Mouse (Mus musculus) brown adipose tissue, adult 24 weeks (tissue): ENCODE results near the gene 1700025G04Rik. TPM values are rescaled to one million over a fixed set of nuclear protein-coding genes. Genes with fewer than 3 reads are reported as not detected.

Experiments used
- H3K27ac ChIP-seq: fragments of 200-500 bp; replicated peaks from 2 replicates; pipeline ENCODE4 v1.5.1; 2012; ENCODE audit warnings: low read depth, mild to moderate bottlenecking, low read length
- H3K4me1 ChIP-seq: fragments of 200-500 bp; 2 replicates; pipeline ENCODE4 v1.6.1; 2012; ENCODE audit warnings: low read length, mixed read lengths; ENCODE audit not compliant: control insufficient read depth, insufficient read depth, insufficient read length
- H3K4me3 ChIP-seq: fragments of 200-500 bp; 2 replicates; pipeline ENCODE4 v1.5.1; 2012; ENCODE audit warnings: low read depth, mild to moderate bottlenecking, low read length, moderate library complexity; ENCODE audit not compliant: insufficient read depth
- polyA plus RNA-seq: library from polyadenylated mRNA; stranded (reverse); fragments of >200 nt; gene quantifications from 2 replicates; pipeline ENCODE4 v1.2.4, GENCODE M21; 2012; ENCODE audit not compliant: missing spikeins, insufficient read depth, insufficient read length

1700025G04Rik gene
- polyA plus RNA-seq, 1 experiment = 4.4 TPM

GRCm38 (mm10) chr1:152060265-152060664 is 29.7 kb downstream of the 1700025G04Rik start:
- Histone ChIP-seq H3K27ac (no peak overlapping the region), H3K4me3 (no peak overlapping the region), H3K4me1 (no peaks in the 10 kb centered on the region)

DNA sequence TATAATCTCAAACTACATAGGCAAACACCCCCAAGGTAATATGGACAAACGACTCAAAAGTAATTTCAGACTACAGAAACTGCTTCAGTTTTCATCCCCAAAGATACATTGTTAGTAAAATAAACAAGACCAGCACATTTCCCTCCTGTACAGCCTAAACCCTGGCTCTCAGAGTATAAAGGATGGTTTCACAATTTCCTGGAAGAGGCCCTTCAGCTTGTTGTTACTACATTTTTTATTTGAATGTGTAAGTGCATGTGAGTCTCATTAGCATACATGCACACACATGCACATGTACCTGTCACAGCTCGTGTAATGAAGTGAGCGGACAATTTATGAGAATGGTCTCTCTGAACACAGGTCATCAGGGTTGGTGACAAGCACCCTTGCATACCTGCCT is 31.1 kb downstream of the 1700025G04Rik start:
- H3K27ac ChIP-seq = no peak overlapping the region
- no peaks in the 10 kb centered on the region for H3K4me1 ChIP-seq
- no peak overlapping the region for H3K4me3 ChIP-seq

DNA sequence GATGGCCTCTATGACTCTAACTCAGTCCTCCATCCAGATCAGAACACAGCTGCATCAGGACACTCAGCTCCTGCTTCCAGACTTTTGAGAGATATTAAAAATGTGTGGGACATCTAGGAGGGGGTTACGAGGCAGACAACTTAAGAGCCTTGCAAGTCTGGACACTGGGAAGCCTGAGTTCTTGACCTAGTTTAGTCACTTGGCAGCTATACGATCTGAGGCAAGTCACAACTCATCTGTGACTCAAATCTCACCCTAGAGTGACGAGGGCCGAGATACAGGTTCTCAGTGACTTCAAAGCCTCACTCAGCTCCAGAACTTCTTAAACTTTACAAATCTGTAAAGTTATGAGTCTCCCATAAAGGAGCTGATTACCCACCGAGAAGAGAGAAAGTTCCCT is 36.8 kb downstream of the 1700025G04Rik start:
- Histone ChIP-seq H3K27ac (no peak overlapping the region), H3K4me3 (no peak overlapping the region), H3K4me1 (peaks cover 2% of the 10 kb centered on the region; the same call in 1 of the 2 replicates)

DNA sequence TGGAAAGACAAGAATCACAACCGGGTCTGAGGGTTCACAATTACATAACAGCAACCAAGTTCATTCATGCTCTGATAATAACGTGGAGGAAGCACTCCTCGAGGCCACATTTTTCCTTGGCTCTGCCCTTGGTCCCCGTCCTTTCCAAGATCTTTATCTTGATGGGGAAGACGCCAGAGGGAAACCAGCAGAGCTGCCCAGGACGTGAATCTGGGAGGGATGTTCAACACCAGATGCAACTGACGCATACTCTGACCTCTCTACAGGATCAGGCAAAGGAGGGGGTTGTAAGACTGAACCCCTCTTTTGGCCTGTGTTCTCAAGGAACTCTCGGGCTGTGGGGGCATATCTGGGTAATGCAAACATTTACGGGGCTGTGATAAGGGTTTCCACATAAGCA is 38.1 kb downstream of the 1700025G04Rik start:
- peaks cover 2% of the 10 kb centered on the region; the same call in 1 of the 2 replicates for H3K4me1 ChIP-seq
- H3K4me3 ChIP-seq = no peak overlapping the region
- H3K27ac ChIP-seq = no peak overlapping the region

DNA sequence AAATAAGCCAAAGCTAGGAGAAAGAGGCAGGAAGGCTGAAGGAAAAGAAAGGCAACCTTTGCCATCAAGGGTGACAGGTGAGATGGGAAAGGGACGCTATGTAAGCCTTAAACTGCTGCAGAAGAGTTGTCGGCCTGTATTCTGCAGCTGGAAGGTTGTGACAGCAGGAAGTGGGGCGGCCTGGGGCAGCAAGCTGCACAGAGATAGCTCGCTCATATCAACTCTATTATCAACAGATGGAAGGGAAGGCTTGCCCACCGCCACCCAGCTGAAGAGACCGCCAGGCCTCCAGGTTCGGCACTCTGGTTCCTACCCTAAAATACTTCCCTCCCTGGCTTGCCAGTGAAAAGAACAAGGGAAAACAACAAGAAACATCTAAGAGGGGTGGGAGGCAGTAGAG is 39.9 kb downstream of the 1700025G04Rik start:
- H3K4me1 ChIP-seq = peaks cover 2% of the 10 kb centered on the region; the same call in 1 of the 2 replicates
- no peak overlapping the region for H3K4me3 ChIP-seq
- no peak overlapping the region for H3K27ac ChIP-seq

DNA sequence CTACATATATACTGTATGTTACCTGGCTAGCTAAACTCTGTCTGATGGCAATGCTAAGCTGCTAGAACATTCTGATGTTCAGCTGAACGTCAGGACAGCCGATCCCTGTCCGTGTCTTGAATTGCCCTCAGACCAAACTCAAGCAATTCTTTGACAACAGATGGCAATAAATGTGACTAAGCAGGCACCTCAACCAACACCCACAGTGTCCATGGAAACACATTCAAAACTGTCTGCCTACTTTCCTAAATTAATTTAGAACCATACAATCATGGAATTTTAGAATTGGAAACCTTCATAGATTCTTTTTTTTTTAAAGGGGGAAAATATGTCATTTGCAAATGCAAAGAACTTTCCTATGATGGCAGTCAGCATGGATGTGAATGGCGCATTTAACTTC is 41.6 kb downstream of the 1700025G04Rik start:
- peaks cover 2% of the 10 kb centered on the region; the same call in 1 of the 2 replicates for H3K4me1 ChIP-seq
- no peak overlapping the region for H3K4me3 ChIP-seq
- H3K27ac ChIP-seq = no peak overlapping the region

GRCm38 (mm10) chr1:152047416-152047815 is 42.5 kb downstream of the 1700025G04Rik start:
- Histone ChIP-seq H3K27ac (no peak overlapping the region), H3K4me1 (peaks cover 2% of the 10 kb centered on the region; the same call in 1 of the 2 replicates)

GRCm38 (mm10) chr1:152043453-152043852 is 46.5 kb downstream of the 1700025G04Rik start:
- Histone ChIP-seq H3K4me3 (no peak overlapping the region), H3K4me1 (peaks cover 6% of the 10 kb centered on the region)

More at GRCm38 (mm10) chr1:152047416-152047815, 42.5 kb downstream of the 1700025G04Rik start:
- H3K4me3 ChIP-seq = no peak overlapping the region

GRCm38 (mm10) chr1:152042409-152042808 is 47.5 kb downstream of the 1700025G04Rik start:
- Histone ChIP-seq H3K27ac (no peak overlapping the region), H3K4me3 (no peak overlapping the region), H3K4me1 (peaks cover 11% of the 10 kb centered on the region)

More at GRCm38 (mm10) chr1:152043453-152043852, 46.5 kb downstream of the 1700025G04Rik start:
- H3K27ac ChIP-seq = no peak overlapping the region

GRCm38 (mm10) chr1:152041005-152041404 is 48.9 kb downstream of the 1700025G04Rik start:
- no peak overlapping the region for H3K4me3 ChIP-seq
- H3K4me1 ChIP-seq = peaks cover 11% of the 10 kb centered on the region
- H3K27ac ChIP-seq = no peak overlapping the region

GRCm38 (mm10) chr1:152040053-152040452 is 49.9 kb downstream of the 1700025G04Rik start:
- H3K4me1 ChIP-seq = peaks cover 11% of the 10 kb centered on the region

DNA sequence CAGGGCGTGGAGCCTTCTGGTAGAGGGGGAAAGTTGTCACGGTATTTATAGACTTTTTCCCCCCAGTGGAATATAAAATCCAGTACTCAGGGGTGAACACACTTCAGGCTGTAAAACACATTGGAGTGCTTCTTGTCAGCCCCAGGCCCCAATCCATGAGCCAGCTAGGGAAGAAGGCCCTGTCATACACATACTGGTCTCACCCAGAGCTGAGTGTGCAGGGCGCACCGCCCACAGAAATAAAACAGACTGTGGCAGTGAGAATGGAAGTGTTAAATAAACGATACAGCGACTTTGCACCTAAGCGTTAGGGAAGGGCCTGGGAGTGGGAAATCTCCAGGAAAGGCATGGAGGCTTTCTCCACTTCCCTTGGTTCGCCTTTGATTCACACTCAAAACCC is 50.3 kb downstream of the 1700025G04Rik start:
- Histone ChIP-seq H3K27ac (no peak overlapping the region), H3K4me1 (peaks cover 11% of the 10 kb centered on the region), H3K4me3 (no peak overlapping the region)

More at GRCm38 (mm10) chr1:152040053-152040452, 49.9 kb downstream of the 1700025G04Rik start:
- Histone ChIP-seq H3K27ac (no peak overlapping the region), H3K4me3 (no peak overlapping the region)

DNA sequence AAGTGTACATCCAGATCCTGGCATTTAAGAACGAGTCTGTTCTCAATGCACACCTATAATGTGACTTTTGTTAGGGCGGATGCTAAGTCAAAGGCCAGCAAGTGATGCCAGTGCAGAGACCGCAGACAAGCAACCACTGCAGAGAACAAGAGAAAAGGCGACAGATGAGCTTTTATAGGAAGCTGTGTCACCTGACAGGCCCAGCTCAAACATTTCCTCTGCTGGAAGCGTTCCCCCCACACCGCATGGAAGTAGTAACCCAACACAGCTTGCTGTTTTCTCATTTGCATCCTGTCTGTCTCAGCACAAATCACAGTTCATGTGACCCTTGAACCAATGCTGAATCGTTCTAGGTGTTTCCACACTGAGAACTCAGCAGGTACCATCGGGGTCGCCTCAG is 51.8 kb downstream of the 1700025G04Rik start:
- no peak overlapping the region for H3K27ac ChIP-seq
- no peak overlapping the region for H3K4me3 ChIP-seq
- peaks cover 11% of the 10 kb centered on the region for H3K4me1 ChIP-seq

DNA sequence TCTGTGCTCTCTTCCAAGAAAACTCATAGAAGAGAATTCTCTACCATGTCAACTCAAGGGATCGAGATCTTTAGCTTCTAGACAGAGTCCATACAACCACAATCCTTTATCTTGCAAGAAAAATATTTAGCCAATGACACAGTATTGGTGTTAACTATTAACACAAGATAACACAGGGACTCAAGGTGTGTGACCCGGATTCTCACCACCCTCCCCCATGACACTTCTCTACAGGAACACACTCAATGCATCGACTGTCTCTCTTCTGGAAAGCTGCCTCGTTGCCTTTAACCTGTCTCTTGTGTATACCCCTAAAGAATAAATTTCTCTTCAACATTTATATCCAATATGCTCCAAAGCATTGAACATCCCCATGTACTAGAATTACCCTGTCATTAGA is 52.3 kb downstream of the 1700025G04Rik start:
- Histone ChIP-seq H3K4me3 (no peak overlapping the region), H3K4me1 (peaks cover 11% of the 10 kb centered on the region), H3K27ac (no peak overlapping the region)

GRCm38 (mm10) chr1:152034766-152035165 is 55.2 kb downstream of the 1700025G04Rik start:
- H3K4me3 ChIP-seq = no peak overlapping the region
- H3K4me1 ChIP-seq = peaks cover 11% of the 10 kb centered on the region
- H3K27ac ChIP-seq = no peak overlapping the region

- H3K4me3 ChIP-seq = no peak overlapping the region
- H3K27ac ChIP-seq = no peak overlapping the region
- H3K4me1 ChIP-seq = peaks cover 7% of the 10 kb centered on the region
Observed at GRCm38 (mm10) chr1:152033731-152034130, 56.2 kb downstream of the 1700025G04Rik start.
